ENCODE assay signal across 23 mouse cellular contexts in the genomic region with DNA sequence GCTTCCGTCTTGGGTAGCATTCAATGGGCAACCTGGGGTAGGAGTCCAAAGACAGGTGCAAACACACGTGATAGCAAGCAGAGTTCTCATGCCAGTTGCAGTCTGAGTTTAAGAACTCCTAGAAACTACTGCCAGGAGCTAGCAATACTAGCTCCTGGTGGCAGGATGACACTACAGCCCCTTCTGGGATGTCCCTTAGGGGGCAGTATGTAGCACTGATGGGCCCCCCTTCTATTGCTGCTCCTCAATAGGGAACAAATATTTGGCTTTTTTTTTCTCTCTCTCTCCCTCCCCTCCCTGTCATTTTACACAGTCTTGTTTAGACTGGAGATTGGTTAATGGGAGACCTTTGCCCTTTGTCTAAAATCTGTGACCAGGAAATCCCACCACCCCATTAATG.
DNase-seq lines count a peak whose midpoint lies in the region; ATAC-seq and TF ChIP-seq lines count a peak whose summit lies in the region.
"Had no signal": no experiment of that assay in that cellular context is flagged by ENCODE, and none has a peak within 500 bp of the region (broad histone marks: within the 10 kb centered on the region; RNA-seq: fewer than 3 reads in every experiment).

No protein-coding gene starts in this region.

- TF ChIP-seq CTCF in forebrain, postnatal 0 days (IDR thresholded peaks at IDR 0.05; ENCODE audit: low read depth) = peak; percentile 38
- peak; percentile 27 for TF ChIP-seq CTCF in left cerebral cortex, adult 2 months (IDR thresholded peaks at IDR 0.05)

- intact Hi-C loops in left cerebral cortex, adult 2 months (cut with DNase I) = no loop called here

- H3K4me2 ChIP-seq in forebrain, postnatal 0 days (ENCODE audit: low read depth) = no peak overlapping the region
- H3K4me2 ChIP-seq in forebrain, embryonic 15.5 days (replicated peaks) = no peak overlapping the region
- H3K4me2 ChIP-seq: embryonic facial prominence, embryonic 15.5 days; forebrain, embryonic 12.5 days; heart, embryonic 13.5 days; neural tube, embryonic 13.5 days; stomach, embryonic 15.5 days had no signal

- no peak for ATAC-seq in forebrain, postnatal 0 days
- ATAC-seq in forebrain, embryonic 15.5 days (replicated peaks) = no peak
- ATAC-seq: activated CD4-positive, CD25-positive, alpha-beta regulatory T cell, adult 4 months had no signal

- H3K27ac ChIP-seq in forebrain, postnatal 0 days (ENCODE audit: low read depth, low read length) = no peak overlapping the region
- H3K27ac ChIP-seq in forebrain, embryonic 15.5 days (replicated peaks) = no peak overlapping the region
- H3K27ac ChIP-seq in left cerebral cortex, adult 2 months = no peak overlapping the region
- H3K27ac ChIP-seq: embryonic facial prominence, embryonic 15.5 days; forebrain, embryonic 12.5 days; heart, embryonic 13.5 days; hindbrain, embryonic 10.5 days; neural tube, embryonic 13.5 days; stomach, embryonic 15.5 days had no signal

- WGBS in forebrain, postnatal 0 days = 36% methylated on average over 2 of the region's 2 CpGs
- 21% methylated on average over 2 of the region's 2 CpGs for WGBS in forebrain, embryonic 15.5 days

- no peaks in the 10 kb centered on the region for H3K36me3 ChIP-seq in forebrain, postnatal 0 days (ENCODE audit: insufficient read depth)
- no peaks in the 10 kb centered on the region for H3K36me3 ChIP-seq in forebrain, embryonic 15.5 days
- H3K36me3 ChIP-seq: embryonic facial prominence, embryonic 15.5 days; forebrain, embryonic 12.5 days; heart, embryonic 13.5 days; hindbrain, embryonic 10.5 days; neural tube, embryonic 13.5 days; stomach, embryonic 15.5 days had no signal

- H3K9me3 ChIP-seq in forebrain, postnatal 0 days (ENCODE audit: low read length) = no peaks in the 10 kb centered on the region
- no peaks in the 10 kb centered on the region for H3K9me3 ChIP-seq in forebrain, embryonic 15.5 days
- H3K9me3 ChIP-seq: embryonic facial prominence, embryonic 15.5 days; forebrain, embryonic 12.5 days; heart, embryonic 13.5 days; hindbrain, embryonic 10.5 days; neural tube, embryonic 13.5 days; stomach, embryonic 15.5 days had no signal

- H3K9ac ChIP-seq in forebrain, postnatal 0 days = no peak overlapping the region
- no peak overlapping the region for H3K9ac ChIP-seq in forebrain, embryonic 15.5 days (replicated peaks)
- H3K9ac ChIP-seq: embryonic facial prominence, embryonic 15.5 days; forebrain, embryonic 12.5 days; heart, embryonic 13.5 days; neural tube, embryonic 13.5 days; stomach, embryonic 15.5 days had no signal

- H3K4me1 ChIP-seq in forebrain, postnatal 0 days (ENCODE audit: insufficient read depth) = no peaks in the 10 kb centered on the region
- H3K4me1 ChIP-seq in forebrain, embryonic 15.5 days = peaks cover 17% of the 10 kb centered on the region
- H3K4me1 ChIP-seq: heart, embryonic 13.5 days; stomach, embryonic 15.5 days had no signal

- no peak overlapping the region for H3K4me3 ChIP-seq in forebrain, postnatal 0 days (ENCODE audit: low read depth, low read length)
- no peak overlapping the region for H3K4me3 ChIP-seq in forebrain, embryonic 15.5 days
- no peak overlapping the region for H3K4me3 ChIP-seq in left cerebral cortex, adult 2 months
- H3K4me3 ChIP-seq: embryonic facial prominence, embryonic 15.5 days; forebrain, embryonic 12.5 days; heart, embryonic 13.5 days; hindbrain, embryonic 10.5 days; neural tube, embryonic 13.5 days; stomach, embryonic 15.5 days had no signal

- peaks cover 15% of the 10 kb centered on the region for H3K27me3 ChIP-seq in forebrain, postnatal 0 days (ENCODE audit: insufficient read depth, low read length)
- peaks cover 20% of the 10 kb centered on the region; the same call in 1 of the 2 replicates for H3K27me3 ChIP-seq in forebrain, embryonic 15.5 days
- H3K27me3 ChIP-seq: embryonic facial prominence, embryonic 15.5 days; heart, embryonic 13.5 days; stomach, embryonic 15.5 days had no signal

- DNase-seq in forebrain, postnatal 0 days = no peak
- DNase-seq in left cerebral cortex, adult 2 months (ENCODE audit: extremely low spot score in 1 of 2, low spot score in 2 of 2) = no peak
- no peak for DNase-seq in left cerebral cortex, adult 9 months (ENCODE audit: low spot score in 2 of 2)
- peak; percentile 19 for DNase-seq in thymus, postnatal 25 days
- no peak for DNase-seq in thymus, postnatal 4 days
- DNase-seq in spleen, postnatal 36 days (ENCODE audit: low spot score in 2 of 2) = no peak
- no peak for DNase-seq in frontal cortex, postnatal 25 days (ENCODE audit: low spot score in 2 of 2)
- DNase-seq: adrenal gland, postnatal 25 days; cerebellum, adult 9-11 months; gastrocnemius, postnatal 14 days; kidney, adult 2 months; kidney, postnatal 36 days; layer of hippocampus, postnatal 36 days; lung, adult 2 months; thymus, postnatal 36 days had no signal
